Mouse (Mus musculus) brain, embryonic 14.5 days (tissue): Measurements from ENCODE around the gene Ccdc12.

Source experiments
- CTCF ChIP-seq: fragments of 200-500 bp; IDR thresholded peaks from 2 replicates; pipeline ENCODE4 v1.5.1; 2012; ENCODE audit warnings: inconsistent platforms, mild to moderate bottlenecking, moderate library complexity, borderline replicate concordance; ENCODE audit not compliant: insufficient read depth, insufficient read length; ENCODE audit errors: extremely low read depth
- POLR2A ChIP-seq: fragments of 200-500 bp; IDR thresholded peaks from 2 replicates; pipeline ENCODE4 v1.6.1; 2012; ENCODE audit warnings: mild to moderate bottlenecking, inconsistent platforms, borderline replicate concordance; ENCODE audit not compliant: poor library complexity, insufficient read depth, insufficient read length, severe bottlenecking; ENCODE audit errors: extremely low read depth

- TF ChIP-seq POLR2A (no peak), CTCF (no peak)
These were observed 86.7 kb downstream of the Ccdc12 start for GRCm38 (mm10) chr9:110742951-110743455.
